Mouse (Mus musculus) brain, embryonic 14.5 days (tissue): ENCODE results near the gene Arid5a.

Source experiments
- CTCF ChIP-seq: fragments of 200-500 bp; IDR thresholded peaks from 2 replicates; pipeline ENCODE4 v1.5.1; 2012; ENCODE audit warnings: inconsistent platforms, mild to moderate bottlenecking, moderate library complexity, borderline replicate concordance; ENCODE audit not compliant: insufficient read depth, insufficient read length; ENCODE audit errors: extremely low read depth
- POLR2A ChIP-seq: fragments of 200-500 bp; IDR thresholded peaks from 2 replicates; pipeline ENCODE4 v1.6.1; 2012; ENCODE audit warnings: mild to moderate bottlenecking, inconsistent platforms, borderline replicate concordance; ENCODE audit not compliant: poor library complexity, insufficient read depth, insufficient read length, severe bottlenecking; ENCODE audit errors: extremely low read depth

GRCm38 (mm10) chr1:36325900-36326321 is 18.4 kb downstream of the Arid5a start:
- TF ChIP-seq CTCF (no peak), POLR2A (no peak)
